Mouse (Mus musculus) testis, adult 2 months (tissue): Measurements from ENCODE around the gene Cog1. TPM values are rescaled to one million over a fixed set of nuclear protein-coding genes. Genes with fewer than 3 reads are reported as not detected.

ENCODE experiments used
- H3K27ac ChIP-seq: fragments of 200-500 bp; 2 replicates; pipeline ENCODE4 v1.5.1; 2012; ENCODE audit warnings: low read depth, low read length; ENCODE audit not compliant: control insufficient read depth, insufficient read depth
- H3K27me3 ChIP-seq: fragments of 200-500 bp; 2 replicates; pipeline ENCODE4 v1.6.1; 2012; ENCODE audit warnings: mild to moderate bottlenecking, low read length, moderate library complexity; ENCODE audit not compliant: control insufficient read depth, insufficient read depth
- H3K36me3 ChIP-seq: fragments of 200-500 bp; 2 replicates; pipeline ENCODE4 v1.6.1; 2012; ENCODE audit warnings: mild to moderate bottlenecking, low read length; ENCODE audit not compliant: control insufficient read depth, insufficient read depth
- H3K4me1 ChIP-seq: fragments of 200-500 bp; 2 replicates; pipeline ENCODE4 v1.6.1; 2012; ENCODE audit warnings: low read length; ENCODE audit not compliant: control insufficient read depth, insufficient read depth
- H3K4me3 ChIP-seq: fragments of 200-500 bp; 2 replicates; pipeline ENCODE4 v1.5.1; 2012; ENCODE audit warnings: low read depth, mild to moderate bottlenecking, low read length, moderate library complexity, mixed read lengths; ENCODE audit not compliant: control insufficient read depth
- CTCF ChIP-seq: fragments of 200-500 bp; IDR thresholded peaks from 2 replicates; pipeline ENCODE4 v1.5.1; 2012; ENCODE audit warnings: low read depth, mild to moderate bottlenecking, inconsistent platforms, low read length, moderate library complexity; ENCODE audit not compliant: control insufficient read depth, insufficient read depth, insufficient replicate concordance
- POLR2A ChIP-seq: fragments of 200-500 bp; IDR thresholded peaks from 2 replicates; pipeline ENCODE4 v1.6.1; 2012; ENCODE audit warnings: low read depth, mild to moderate bottlenecking, inconsistent platforms, low read length, moderate library complexity; ENCODE audit not compliant: control insufficient read depth
- polyA plus RNA-seq: library from polyadenylated mRNA; depleted of rRNA; stranded (reverse); fragments of >200 nt; gene quantifications from 2 replicates; pipeline ENCODE4 v1.2.3, GENCODE M21; 2012; rRNA removed

Gene Cog1
- polyA plus RNA-seq, 1 experiment: 50.2 TPM

- no peak for TF ChIP-seq POLR2A
- no peak for TF ChIP-seq CTCF
- Histone ChIP-seq H3K27ac (no peak overlapping the region), H3K36me3 (no peaks in the 10 kb centered on the region), H3K4me3 (no peak overlapping the region), H3K4me1 (peaks cover 7% of the 10 kb centered on the region), H3K27me3 (no peaks in the 10 kb centered on the region)
Observed at GRCm38 (mm10) chr11:113716132-113716531, 67.2 kb downstream of the Cog1 start.

Other genes with a start within 250 kb of the Cog1 start
- 0.85 and 1.3 TPM in 2 replicates for gene Sstr2, start 29.8 kb upstream of the Cog1 start, polyA plus RNA-seq
- gene Slc39a11, start 910 bp downstream of the Cog1 start, polyA plus RNA-seq: 8.1 and 8.9 TPM in 2 replicates
- gene Fam104a, start 35.0 kb downstream of the Cog1 start, polyA plus RNA-seq: 143 and 168 TPM in 2 replicates
- gene D11Wsu47e, start 35.2 kb downstream of the Cog1 start, polyA plus RNA-seq: 226 and 236 TPM in 2 replicates
- gene Cpsf4l, start 60.8 kb downstream of the Cog1 start, polyA plus RNA-seq: 74.1 and 80.7 TPM in 2 replicates
- gene Cdc42ep4, start 102.7 kb downstream of the Cog1 start, polyA plus RNA-seq: 27.4 and 29.4 TPM in 2 replicates